Mouse (Mus musculus): ENCODE measurements around the gene Chid1.

The Chid1 gene

DNA sequence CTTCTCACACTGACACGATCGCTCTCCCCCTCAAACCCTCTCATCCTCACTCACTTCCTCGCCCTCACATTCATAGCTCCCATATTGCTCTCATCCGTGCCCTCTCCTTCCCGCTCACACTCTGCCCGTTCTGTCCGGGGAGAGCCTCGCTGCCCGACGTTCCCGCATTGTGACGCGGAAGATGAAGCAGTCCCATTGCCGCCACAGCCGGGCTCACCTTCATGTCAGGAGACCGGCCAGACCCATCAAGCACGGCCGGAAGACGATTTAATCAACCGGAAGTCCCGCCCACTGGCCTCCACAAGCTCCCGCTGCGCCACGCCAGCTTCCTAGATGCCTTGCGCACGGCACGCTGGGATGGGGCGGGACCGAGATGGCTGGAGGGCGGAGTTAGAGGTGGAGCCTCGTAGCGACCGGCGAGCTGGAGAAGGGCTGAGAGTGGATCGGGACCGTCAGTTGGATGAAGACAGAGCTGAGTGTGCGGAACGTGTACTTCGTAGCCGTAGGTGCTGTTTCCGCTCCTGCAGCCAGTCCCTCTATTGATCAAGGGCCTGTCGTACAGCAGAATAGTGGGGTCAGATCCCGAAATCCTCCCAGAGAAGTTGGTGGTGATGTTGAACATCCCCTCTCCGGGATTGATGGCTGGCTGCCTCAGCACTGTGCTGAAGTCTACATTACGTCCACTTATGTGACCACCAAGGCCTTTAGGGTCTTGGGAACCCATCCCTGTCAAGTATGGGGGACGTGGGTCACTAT is at the start of gene Chid1:
Chid1 (minus strand) TSS at position 302 of the 756 bp plus-strand sequence.
- DNase-seq, result peak; percentile 99

DNA sequence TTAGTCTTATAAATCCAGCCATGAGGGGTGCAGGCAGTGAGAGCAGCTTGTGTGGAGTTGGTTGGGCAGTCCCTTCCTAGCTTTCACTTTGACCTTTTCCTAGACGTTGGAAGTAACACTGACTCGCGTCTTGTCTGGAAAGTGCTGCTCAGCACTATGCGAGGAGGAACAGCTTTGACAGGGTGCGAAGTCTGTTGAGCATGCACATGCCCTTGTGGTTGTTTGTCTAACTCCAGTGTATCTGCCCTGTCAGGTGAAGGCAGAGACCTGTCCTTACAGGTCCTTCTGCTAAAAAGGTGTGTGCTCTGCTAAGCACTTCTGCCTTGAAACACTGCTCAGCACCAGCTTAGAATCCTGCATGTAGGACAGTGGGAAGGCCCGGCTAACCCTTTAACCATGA is 49.2 kb upstream of the Chid1 start:
- peak; percentile 45 for DNase-seq

DNA sequence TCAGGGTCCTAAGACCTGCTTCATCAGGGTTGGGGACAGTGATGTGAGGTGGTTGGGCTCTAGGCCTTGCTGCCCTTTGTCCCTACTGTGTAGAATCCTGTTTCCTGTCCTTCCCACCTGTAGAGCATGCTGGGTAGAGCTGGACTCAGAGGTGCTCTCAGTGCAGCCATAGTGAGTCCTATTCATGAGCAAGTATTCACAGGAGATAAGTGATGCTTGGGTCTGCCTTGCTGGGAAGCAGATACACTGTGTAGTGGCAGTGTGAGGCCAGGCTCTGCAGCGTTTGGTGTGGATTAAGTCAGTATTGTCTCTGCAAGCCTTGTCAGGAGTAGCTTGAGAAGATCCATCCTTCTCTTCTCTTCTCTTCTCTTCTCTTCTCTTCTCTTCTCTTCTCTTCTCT is 46.2 kb upstream of the Chid1 start:
- DNase-seq, result no peak

DNA sequence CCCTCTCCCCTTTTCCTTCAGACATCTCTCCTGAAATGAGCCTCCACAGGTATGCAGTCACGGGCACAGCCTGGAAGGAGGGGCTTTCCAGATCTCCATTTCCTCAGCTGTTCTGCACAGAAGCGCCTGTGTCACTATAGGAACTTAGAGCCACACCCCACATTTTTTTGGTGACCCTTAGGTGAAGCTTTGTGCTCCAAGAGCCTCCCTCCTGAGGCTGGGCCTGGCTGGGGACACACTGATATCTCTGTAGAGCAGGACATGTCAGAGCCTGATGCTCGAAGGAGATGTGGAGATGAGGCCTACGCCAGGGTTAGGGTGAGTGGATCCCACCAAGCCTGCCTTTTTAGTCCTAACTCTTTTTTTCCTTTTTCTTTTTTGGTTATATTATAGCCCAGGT is 45.6 kb upstream of the Chid1 start:
- DNase-seq, result no peak

DNA sequence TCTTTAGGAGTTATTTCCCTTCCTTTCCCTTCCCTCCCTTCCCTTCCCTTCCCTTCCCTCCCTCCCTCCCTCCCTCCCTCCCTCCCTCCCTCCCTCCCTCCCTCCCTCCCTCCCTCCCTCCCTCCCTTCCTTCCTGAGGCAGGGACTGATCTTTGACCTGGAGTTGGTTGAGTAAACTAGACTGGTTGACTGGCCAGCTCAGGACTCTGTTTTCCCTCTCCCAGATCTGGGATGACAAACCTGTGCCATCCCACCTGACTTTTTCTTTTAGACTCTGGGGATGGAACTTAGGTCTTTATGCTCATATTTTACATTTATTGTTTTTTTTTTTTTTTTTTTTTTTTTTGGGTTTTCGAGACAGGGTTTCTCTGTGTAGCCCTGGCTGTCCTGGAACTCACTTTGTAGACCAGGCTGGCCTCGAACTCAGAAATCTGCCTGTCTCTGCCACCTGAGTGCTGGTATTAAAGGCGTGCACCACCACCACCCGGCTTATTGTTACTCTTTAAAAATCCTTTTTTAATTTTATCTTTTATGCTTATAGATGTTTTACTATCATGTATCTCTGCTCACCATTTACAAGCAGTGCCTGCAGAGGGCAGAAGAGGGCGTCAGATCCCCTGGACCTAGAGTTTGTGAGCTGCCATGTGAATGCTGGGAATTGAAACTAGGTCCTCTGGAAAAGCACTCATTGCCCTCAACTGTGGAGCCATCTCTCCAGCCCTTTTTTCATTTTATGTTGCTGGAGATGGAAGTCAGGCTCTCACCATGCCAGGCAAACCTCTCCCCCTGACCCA is 44.6 kb upstream of the Chid1 start:
- DNase-seq, result no peak

DNA sequence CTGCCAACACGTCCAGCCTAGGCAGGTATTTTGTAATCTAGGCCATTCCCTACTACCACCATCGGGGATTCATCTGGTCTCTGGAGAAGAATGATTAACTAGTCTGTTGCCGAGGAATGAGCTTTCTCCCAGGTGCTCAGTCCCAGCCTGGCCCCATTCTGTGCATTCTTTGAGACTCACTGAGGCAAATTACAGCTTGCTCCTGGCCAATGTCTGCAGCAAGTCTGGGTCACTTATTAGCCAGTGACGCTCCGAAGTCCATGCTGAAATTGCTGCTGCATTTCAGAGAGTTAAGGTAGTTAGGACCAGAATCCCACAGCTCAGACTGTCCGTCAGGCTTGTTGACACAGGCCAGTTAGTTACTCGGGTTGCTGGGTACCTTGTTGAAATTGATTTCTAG is 41.7 kb upstream of the Chid1 start:
- DNase-seq, result peak; percentile 72

DNA sequence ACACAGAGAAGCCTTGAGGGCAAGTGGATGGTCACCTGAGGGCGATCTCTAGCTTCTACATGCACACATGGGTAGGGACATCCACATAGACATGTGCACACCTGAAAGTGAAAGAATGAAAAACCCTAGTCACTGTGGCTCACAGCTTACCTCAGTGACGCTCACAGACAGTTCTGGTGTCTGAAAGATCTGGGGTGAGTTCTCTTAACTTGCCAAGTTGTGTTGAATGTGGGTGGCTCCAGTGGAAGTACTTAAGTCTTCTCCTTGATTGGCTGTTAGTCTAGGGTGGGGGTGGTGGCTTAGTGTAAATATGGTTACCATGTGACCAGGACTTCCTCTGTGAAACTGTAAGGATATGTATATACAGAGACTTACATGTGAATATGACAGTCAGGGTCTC is 39.3 kb upstream of the Chid1 start:
- DNase-seq, result no peak

DNA sequence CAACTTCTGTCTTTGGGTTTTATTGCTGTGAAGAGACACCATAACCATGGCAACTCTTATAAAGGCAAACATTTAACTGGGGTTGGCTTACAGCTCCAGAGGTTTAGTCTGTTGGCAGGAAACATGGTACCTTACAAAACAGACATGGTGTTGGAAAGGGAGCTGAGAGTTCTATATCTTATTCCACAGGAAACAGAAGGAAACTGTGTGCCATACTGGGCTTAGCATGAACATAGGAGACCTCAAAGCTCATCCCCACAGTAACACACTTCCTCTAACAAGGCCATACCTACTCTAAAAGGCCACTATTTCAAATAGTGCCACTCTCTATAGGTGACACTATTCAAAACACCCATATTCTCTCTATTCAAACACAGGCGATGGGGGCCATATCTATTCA is 38.9 kb upstream of the Chid1 start:
- DNase-seq, result no peak

DNA sequence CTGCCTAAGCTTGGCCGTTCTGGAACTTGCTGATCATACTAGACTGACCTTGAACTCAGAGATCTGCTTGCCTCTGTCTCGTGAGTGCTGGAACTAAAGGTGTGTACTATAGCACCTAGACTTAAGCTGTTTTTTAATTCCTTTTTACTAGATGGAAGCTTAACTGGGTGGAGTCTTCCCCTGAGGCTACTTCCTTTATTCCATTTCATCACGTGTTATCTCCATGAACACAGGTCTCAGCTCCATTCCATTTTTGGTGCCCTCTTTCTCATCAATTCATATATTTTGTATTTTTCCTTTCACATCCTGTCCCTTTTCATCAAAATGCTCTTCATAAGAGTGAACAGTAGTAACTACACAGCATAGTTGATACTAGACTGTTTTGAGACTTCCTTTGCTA is 38.1 kb upstream of the Chid1 start:
- DNase-seq, result no peak

DNA sequence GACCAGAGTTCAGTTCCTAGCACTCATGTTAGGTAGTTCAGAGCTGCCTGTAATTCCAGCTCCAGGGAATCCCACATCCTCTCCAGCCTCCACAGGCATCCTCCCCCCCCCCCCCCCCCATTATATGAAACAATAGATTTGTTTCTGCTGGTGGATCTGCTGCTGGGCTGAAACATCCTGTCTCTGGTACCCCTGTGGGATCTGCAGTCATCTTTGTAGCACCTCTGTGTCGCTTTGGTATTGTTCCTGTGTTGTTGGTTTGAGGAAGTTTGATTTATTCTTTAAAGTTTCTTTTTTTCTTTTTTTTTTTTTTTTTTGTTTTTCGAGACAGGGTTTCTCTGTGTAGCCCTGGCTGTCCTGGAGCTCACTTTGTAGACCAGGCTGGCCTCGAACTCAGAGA is 35.8 kb upstream of the Chid1 start:
- no peak for DNase-seq

DNA sequence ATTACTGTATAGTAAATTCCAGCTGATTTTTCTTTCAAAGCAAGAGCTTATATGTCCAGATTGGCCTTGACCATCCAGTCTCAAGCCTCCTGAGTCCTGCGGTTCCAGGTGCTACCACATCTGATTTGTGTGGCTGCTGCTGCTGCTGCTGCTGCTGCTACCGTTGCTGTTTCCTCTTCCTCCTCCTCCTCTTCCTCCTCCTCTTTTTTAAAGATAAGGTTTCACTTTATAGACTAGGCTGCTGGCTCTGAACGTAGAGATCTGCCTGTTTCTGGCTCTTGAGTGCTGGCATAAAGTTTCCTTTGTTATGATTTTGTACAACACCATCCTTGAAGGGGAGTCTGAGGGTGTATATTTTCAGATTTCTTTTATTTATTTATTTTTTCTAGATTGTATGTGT is 34.4 kb upstream of the Chid1 start:
- no peak for DNase-seq

DNA sequence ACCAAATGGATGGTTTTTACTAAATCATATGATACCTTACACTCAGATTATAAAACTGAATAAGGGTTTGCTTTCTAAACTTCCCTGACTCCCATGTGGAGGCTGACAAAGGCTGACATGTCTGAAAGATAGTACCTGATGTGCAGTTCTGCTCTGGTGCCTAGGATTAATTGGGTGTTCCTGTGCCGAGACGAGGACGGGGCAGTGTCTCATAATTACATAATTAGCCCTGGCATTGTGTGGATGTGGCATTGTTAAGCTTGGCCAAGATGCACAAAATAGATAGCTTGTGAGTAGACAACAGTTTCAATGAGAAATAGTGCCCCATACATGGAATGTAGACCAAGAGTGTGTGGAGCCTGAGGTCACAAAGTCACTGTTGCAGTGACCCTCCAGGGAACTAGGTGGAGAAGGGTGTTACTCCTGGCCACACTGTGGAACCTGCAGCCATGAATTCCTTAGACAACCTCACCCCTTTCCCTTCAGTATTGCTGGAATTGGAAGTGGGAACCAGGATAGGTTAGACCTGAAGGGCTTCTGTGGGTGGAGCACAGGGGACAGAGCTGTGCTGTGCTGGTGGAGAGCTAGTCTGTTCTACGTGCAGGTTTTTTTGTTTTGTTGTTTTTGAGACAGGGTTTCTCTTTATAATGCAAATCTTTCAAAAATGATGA is 31.1 kb upstream of the Chid1 start:
- no peak for DNase-seq

DNA sequence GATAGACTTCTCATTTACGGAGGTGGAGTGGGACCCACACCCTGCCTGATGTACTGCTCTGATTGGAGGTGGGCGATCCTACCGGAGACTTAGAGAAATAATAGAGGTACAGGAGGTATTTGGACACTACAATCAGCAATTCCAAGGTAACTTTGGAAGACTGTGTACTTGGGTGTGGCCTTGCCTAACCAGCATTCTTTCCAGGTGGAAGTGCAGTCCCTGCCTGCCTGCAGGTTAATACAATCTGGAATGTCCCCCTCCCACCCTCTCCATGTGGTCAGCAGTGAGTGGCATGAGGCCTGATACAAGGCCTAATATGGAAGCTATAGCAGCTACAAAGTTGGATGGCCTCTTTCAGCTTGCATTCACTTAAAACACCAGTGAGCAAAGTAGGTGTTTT is 30.3 kb upstream of the Chid1 start:
- DNase-seq, result no peak

DNA sequence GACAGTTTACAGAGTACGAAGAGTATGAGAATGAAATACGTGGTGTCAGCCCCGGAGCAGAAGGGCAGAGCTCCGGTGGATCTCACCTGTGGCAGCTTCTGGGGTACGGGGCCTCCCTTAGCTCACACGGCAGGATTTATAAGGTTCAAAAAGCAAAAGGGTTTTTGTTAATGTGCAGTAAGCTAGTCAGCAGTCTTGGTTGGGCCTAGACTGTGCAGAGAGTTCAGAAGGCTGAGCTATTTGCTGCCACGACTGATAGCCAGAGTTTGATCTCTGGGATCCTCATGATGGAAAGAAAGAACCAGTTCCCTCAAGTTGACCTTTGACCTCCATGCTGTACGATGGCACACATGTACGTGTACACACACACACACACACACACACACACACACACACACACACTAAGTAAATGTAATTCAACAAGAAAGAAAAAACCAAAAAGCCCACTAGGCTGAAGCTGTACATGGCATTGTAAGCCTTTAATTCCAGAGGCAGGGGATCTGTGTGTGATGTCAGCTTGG is 29.7 kb upstream of the Chid1 start:
- DNase-seq, result no peak

DNA sequence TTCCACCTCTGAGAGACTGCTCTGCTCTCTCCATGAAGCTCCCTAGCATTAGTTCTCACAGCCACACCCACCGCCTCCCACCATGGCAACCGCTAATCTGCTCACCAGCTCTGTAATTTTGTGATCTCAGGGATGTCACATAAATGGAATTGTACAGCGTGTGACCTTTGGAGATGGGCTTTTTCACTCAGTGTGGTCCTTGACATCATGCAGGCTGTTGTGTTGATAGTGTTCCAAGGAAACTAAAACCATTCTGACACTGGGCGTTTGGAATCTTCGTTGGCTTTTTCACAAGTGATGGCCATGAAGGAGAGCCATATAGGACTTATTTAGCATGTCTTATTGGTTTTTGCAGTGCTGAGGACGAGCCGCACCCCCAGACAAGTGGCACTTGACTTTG is 26.9 kb upstream of the Chid1 start:
- no peak for DNase-seq

DNA sequence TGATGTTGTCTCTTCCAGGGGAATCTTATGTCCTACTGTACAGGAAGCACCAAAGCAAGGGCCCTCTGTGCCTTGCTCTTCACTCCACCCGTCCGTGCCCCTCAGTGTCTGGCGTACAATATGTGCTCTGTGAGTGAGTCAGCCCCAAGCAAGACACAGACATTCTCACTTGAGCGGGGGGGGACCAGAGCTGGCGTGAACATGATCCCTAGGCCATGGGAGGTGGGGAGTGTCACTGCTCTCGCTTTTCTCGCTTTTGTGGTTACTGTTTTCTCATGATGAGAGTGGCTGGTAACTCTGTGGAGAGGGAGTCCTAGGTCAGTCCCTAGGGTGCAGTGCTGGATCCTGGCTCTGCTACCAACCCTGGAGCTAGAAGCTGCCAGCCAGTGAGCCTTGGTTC is 24.9 kb upstream of the Chid1 start:
- no peak for DNase-seq

DNA sequence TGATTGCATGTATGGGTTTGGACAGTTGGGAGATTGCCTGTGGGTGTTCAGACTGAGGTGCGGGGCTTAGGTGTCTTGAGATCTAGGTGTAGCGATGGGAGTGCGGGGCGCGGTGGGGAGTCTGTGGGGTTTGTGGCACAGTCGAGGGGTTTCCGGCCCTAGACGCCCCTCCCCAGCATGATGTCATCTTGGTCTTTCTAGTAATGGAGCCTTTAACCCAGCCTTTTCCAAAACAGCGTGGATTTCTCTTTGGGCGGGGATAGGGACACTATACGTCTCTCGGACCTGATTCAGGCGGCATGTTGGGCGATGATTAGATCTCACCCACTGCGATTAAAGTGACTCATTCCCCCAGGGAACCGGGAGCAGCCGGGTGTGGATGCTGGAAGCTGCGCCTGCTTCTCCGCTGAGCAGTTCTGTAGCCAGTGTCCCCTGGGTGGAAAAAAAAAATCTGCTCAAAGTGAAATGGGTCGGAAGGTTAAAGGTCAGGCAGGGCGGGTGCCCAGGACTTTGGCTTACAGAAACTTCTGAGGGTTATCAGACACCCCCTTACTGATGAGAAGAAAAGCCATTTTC is 23.3 kb upstream of the Chid1 start:
- DNase-seq, result peak; percentile 70

DNA sequence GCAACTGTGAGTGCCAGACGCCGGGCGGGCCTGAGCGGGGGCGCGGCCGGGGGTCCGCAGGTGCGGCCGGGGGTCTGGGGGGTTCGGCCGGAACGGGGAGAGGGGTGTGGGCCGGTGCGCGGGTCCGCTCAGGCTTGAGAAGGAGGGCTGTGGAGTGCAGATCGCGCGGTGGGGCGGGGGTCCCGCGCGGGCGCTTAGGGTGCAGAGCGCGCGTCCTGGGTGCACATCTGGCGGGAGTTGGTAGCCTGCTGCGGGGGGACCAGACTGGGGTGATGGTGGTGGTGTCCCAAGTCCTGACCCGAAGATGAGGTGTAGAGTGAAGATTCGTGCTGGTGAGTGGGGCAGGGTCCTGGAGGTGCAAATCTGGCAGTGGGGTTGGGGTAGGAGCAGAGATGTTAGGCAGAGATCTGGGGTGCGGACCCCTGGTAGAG is 22.8 kb upstream of the Chid1 start:
- DNase-seq, result no peak

DNA sequence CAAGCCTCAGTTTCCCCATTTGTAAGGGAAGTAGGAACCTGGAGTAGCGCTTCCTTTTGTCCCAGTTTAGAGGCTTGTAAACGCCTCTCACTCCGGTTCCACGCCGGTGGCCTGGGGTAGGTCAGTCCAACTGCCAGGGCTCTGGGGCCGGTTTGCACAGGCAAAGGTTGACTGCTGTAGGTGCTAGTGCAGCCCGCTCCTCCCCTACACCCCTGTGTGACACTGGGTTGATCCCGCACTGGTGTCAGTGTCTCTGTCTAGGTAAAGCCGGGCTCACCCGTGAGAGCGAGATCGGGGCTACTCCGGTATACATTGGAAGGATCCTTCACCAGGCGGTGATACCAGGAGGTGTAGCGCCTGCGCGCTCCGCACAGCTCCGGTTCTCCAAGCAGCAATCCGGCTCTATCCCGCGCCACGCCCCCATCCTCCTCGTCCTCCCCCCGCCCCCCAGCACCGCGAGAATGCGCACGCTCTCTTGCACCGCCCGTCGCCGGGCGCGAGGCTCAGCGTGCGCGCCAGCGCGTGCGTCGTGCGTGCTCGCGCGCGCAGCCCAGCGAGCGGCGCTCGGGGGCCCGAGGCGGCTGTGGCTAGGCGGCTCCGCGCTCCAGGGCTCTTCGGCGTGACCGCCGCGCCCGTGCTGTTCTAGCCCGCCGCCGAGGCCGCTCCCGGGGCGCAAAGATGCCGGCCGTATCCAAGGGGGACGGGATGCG is 22.2 kb upstream of the Chid1 start, which contains the start of gene Ap2a2:
Ap2a2 (plus strand) TSS at position 492 of the 710 bp plus-strand sequence.
- DNase-seq, result peak; percentile 92

DNA sequence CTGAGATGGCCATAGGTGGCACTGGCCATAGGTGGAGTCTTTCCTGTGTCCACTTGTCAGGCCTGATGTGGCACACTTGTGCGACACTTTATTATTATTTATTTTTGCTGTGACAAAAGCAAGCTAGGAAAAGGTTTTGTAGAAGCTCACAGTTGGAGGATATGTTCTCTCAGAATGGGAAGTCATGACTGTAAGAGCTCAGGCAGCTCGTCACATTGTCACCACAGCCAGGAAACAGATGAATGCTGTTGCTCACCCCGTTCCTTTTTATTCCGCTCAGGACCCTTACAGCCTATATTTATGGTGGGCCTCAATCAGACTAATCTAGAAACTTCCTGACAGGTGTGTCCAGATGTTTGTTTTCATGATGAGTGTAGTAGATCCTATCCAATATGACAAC is 20.8 kb upstream of the Chid1 start:
- no peak for DNase-seq

DNA sequence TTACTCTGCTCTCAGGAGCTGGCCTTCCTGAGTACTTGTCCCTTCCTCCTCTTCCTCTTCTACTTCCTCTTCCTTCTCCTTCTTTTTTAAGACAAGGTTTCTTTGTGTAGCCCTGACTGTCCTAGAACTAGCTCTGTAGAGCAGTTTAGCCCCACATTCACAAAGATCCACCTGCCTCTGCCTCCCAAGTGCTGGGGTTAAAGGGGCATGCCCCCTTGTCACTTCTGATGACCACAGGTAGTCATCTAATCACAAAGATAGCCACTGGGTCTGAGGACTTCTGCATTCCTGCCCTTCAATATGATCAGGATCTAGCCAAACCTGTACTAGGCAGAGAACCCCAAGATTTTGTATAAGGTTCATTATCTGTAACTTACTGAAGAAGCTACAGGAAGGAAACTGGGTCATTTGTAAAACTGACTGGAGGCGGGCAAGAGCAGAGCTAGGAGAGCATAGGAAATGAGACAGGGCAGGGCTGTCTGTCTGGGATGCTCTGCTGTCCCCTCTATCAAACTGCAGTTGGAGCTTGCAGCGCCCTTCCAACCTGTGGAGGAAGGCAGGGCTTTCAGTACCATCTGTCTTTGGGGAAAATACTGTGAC is 20.2 kb upstream of the Chid1 start:
- no peak for DNase-seq

DNA sequence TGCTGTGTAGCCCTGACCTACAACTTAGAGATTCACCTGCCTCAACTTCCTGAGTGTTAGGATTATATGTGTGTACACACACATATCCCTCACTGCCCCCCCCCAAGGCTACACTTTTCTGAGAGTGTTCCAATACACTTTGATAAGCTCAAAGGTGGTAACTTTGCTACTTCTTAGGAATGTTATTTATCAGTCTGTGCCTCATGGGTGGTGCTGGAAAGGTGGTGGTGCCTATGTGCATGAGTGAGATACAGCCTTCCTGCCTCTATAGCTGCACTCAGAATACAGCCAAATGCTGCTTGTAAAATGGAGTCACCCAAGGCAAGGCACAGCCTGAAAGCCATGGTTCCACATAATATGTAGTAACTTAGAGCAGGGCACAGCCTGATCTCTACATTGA is 19.3 kb upstream of the Chid1 start:
- DNase-seq, result no peak
